Mouse (Mus musculus) G1E (cell line): ENCODE results near the gene Agap1. TPM values are rescaled to one million over a fixed set of nuclear protein-coding genes. Genes with fewer than 3 reads are reported as not detected.

ENCODE experiments used
- ATAC-seq: 2 replicates; pipeline ENCODE4 v1.8.0; 2016; ENCODE audit warnings: mild to moderate bottlenecking; ENCODE audit not compliant: insufficient number of reproducible peaks, poor library complexity, low FRiP score, severe bottlenecking; ENCODE audit errors: extremely low read depth
- DNase-seq: peaks from one replicate; pipeline ENCODE4 v3.0.0; 2012; ENCODE audit warnings: low spot score
- H3K27me3 ChIP-seq: 2 replicates; pipeline ENCODE4 v1.6.1; 2012; ENCODE audit warnings: mild to moderate bottlenecking, low read length, inconsistent platforms; ENCODE audit not compliant: insufficient read depth
- H3K36me3 ChIP-seq: replicated peaks from 2 replicates; pipeline ENCODE3; 2012; ENCODE audit warnings: mild to moderate bottlenecking, inconsistent platforms
- H3K4me1 ChIP-seq: 2 replicates; pipeline ENCODE4 v1.6.1; 2012; ENCODE audit warnings: low read depth, low read length, inconsistent platforms, mixed read lengths; ENCODE audit not compliant: insufficient read depth
- H3K4me3 ChIP-seq: 2 replicates; pipeline ENCODE4 v1.5.1; 2012; ENCODE audit warnings: low read depth, mild to moderate bottlenecking, inconsistent platforms, low read length, moderate library complexity, mixed read lengths
- H3K9me3 ChIP-seq: replicated peaks from 2 replicates; pipeline ENCODE4 v1.6.1; 2012; ENCODE audit warnings: inconsistent platforms
- CTCF ChIP-seq: IDR thresholded peaks from 2 replicates; pipeline ENCODE4 v1.5.1; 2012; ENCODE audit warnings: low read depth, low read length, inconsistent platforms, mixed read lengths
- GATA1 ChIP-seq: IDR thresholded peaks from 2 replicates; pipeline ENCODE4 v1.6.1; 2012; ENCODE audit warnings: borderline replicate concordance, low read length, inconsistent platforms, mixed read lengths
- GATA2 ChIP-seq: IDR thresholded peaks from 2 replicates; pipeline ENCODE4 v1.6.1; 2012; ENCODE audit warnings: low read depth, low read length, inconsistent platforms, borderline replicate concordance
- POLR2AphosphoS5 ChIP-seq: IDR thresholded peaks from 2 replicates; pipeline ENCODE4 v1.6.1; 2012; ENCODE audit warnings: low read depth, low read length, inconsistent platforms; ENCODE audit not compliant: insufficient replicate concordance
- TAL1 ChIP-seq: conservative IDR thresholded peaks from 2 replicates; pipeline ENCODE4 v1.6.1; 2012; ENCODE audit warnings: low read depth, low read length, inconsistent platforms, mixed read lengths
- polyA plus RNA-seq: library from polyadenylated mRNA; stranded (reverse); fragments of >175 nt; gene quantifications from 2 replicates; pipeline ENCODE4 v1.2.3, GENCODE M21; 2012
- total RNA-seq, 2 experiments: library from RNA; stranded (forward) in 1 of 2; stranded (reverse) in 1 of 2; fragments of 200-1000 nt in 1 of 2; fragments of >200 nt in 1 of 2; fragmentation: Nextera tagmentation in 1 of 2; gene quantifications; 2 replicates each; pipeline ENCODE4 v1.2.3; 2014 to 2017

The Agap1 gene
- total and polyA plus RNA-seq, 3 experiments = 0.01 to 0.45 (median 0.16) TPM

- no peak for TF ChIP-seq GATA1
- TF ChIP-seq CTCF = no peak
- no peak for TF ChIP-seq GATA2
- TF ChIP-seq TAL1 = no peak
- TF ChIP-seq POLR2AphosphoS5 = no peak
- Histone ChIP-seq H3K4me1 (no peaks in the 10 kb centered on the region), H3K4me3 (no peak overlapping the region), H3K27me3 (no peaks in the 10 kb centered on the region), H3K36me3 (no peaks in the 10 kb centered on the region), H3K9me3 (peaks cover 87% of the 10 kb centered on the region)
- DNase-seq (no peak), ATAC-seq (no peak)
These were observed 33.2 kb upstream of the Agap1 start for GRCm38 (mm10) chr1:89421401-89421800.

DNA sequence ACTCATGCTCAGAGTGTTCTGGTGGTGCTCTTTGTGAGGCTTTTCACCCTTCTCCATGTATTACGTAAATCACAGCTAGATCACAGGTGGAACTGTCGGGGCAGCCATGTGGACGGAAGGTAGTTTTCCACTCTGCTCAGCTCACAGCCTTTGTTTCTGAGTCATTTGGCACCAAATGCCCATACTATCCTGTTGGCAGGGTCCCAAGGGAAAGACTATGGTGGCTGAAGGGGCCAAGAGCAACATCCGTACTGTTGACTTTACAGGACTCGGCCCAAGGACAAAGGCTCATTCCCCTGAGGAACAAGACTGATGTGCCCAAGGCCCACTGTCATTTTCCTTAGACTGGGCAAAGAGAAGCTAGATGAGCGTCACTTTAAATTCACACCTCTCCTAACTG is 30.0 kb upstream of the Agap1 start:
- Histone ChIP-seq H3K27me3 (no peaks in the 10 kb centered on the region), H3K9me3 (peaks cover 88% of the 10 kb centered on the region), H3K36me3 (no peaks in the 10 kb centered on the region), H3K4me3 (no peak overlapping the region), H3K4me1 (no peaks in the 10 kb centered on the region)
- no peak for ATAC-seq
- DNase-seq = no peak
- TF ChIP-seq TAL1 = no peak
- no peak for TF ChIP-seq GATA1
- TF ChIP-seq CTCF = no peak
- no peak for TF ChIP-seq POLR2AphosphoS5

- ATAC-seq = no peak
These were observed 28.5 kb upstream of the Agap1 start for GRCm38 (mm10) chr1:89426137-89426536.

DNA sequence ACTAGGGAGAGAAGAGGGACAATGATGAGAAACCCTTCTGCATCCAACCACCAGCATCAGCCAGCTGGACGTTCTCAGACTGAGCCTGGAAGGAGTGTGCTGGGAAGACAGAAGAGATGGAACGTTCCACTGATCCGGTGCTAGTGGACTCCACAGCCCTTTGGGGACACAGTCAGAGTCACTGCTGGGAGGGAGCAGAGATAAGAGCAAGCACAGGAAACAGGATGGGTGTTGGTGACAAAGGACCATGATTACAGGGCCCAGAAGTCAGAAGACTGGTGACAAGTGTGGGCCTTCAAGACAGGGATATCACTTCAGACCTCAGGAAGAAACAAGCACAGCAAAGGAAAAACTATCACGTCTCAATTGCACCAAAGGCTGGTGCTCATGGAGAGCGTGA is 25.9 kb upstream of the Agap1 start:
- no peaks in the 10 kb centered on the region for H3K27me3 ChIP-seq
- DNase-seq = no peak
- no peaks in the 10 kb centered on the region for H3K4me1 ChIP-seq
- H3K36me3 ChIP-seq = no peaks in the 10 kb centered on the region
- no peak for ATAC-seq
- H3K9me3 ChIP-seq = peaks cover 83% of the 10 kb centered on the region
- H3K4me3 ChIP-seq = no peak overlapping the region
- TF ChIP-seq GATA1 (no peak), TAL1 (no peak), GATA2 (no peak), CTCF (no peak), POLR2AphosphoS5 (no peak)

More at GRCm38 (mm10) chr1:89426137-89426536, 28.5 kb upstream of the Agap1 start:
- no peak overlapping the region for H3K4me3 ChIP-seq
- H3K9me3 ChIP-seq = peaks cover 87% of the 10 kb centered on the region
- no peak for DNase-seq
- H3K4me1 ChIP-seq = no peaks in the 10 kb centered on the region
- no peaks in the 10 kb centered on the region for H3K27me3 ChIP-seq
- TF ChIP-seq CTCF (no peak), GATA2 (no peak), POLR2AphosphoS5 (no peak), GATA1 (no peak), TAL1 (no peak)
- H3K36me3 ChIP-seq = no peaks in the 10 kb centered on the region

GRCm38 (mm10) chr1:89429946-89430640 is 24.5 kb upstream of the Agap1 start:
- Histone ChIP-seq H3K9me3 (peaks cover 78% of the 10 kb centered on the region), H3K4me3 (no peak overlapping the region)

DNA sequence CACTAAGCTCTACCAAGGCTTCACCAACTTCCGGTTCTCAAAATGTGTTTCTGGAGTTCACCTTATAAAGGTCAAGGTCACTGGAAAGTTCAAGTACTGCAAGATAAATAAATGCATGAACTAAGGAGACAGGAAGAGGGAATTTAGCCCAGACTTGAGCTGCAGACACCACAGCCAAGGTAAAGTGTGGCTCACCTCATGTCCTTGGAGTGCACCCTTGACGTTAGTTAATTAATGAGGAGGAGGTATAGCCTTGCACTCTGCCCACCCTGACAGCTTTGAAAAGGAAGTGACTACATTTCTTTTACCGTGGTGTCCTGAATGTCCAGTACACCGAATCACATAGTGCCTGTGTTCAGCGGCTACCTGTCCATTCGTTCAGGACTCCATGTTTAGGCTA is 15.3 kb upstream of the Agap1 start:
- TF ChIP-seq CTCF (no peak), GATA2 (no peak), POLR2AphosphoS5 (no peak), GATA1 (no peak), TAL1 (no peak)
- DNase-seq (no peak), ATAC-seq (no peak)
- Histone ChIP-seq H3K4me3 (no peak overlapping the region), H3K27me3 (no peaks in the 10 kb centered on the region), H3K9me3 (peaks cover 69% of the 10 kb centered on the region), H3K36me3 (no peaks in the 10 kb centered on the region), H3K4me1 (no peaks in the 10 kb centered on the region)

More at GRCm38 (mm10) chr1:89429946-89430640, 24.5 kb upstream of the Agap1 start:
- Histone ChIP-seq H3K27me3 (no peaks in the 10 kb centered on the region), H3K4me1 (no peaks in the 10 kb centered on the region), H3K36me3 (no peaks in the 10 kb centered on the region)
- DNase-seq (no peak), ATAC-seq (no peak)
- no peak for TF ChIP-seq TAL1
- TF ChIP-seq POLR2AphosphoS5 = no peak
- TF ChIP-seq GATA1 = no peak
- no peak for TF ChIP-seq CTCF
- TF ChIP-seq GATA2 = no peak

DNA sequence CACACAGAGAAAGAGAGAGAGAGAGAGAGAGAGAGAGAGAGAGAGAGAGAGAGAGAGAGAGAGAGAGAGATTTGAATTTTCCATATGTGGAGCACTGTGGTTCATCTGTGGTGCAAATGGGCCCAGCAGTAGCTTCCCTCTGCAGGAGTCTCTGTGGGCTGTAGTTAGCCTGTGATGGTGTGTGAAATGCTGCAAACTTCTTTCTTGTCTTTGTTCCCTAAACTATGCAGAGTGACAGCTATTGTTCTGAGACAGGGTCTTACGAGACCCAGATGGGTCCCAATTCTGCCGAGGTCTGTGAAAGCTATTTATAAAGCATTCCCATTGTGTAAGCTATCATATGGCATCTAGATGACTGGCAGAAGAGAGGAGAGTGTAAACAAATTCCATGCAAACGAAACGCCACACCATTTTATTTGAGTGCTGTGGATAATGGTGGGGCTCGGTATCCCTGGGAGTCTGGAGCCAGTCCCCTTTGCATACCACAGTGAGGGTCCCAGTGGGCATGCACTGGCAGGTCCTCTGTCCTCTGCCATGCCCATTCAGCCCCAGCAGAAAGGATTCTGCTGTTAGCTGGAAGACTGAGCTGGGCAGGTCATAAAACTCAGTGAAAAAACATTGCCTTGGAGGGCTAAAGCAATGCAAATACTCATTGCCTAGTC is 13.2 kb upstream of the Agap1 start:
- Histone ChIP-seq H3K36me3 (no peaks in the 10 kb centered on the region), H3K4me3 (no peak overlapping the region), H3K9me3 (peaks cover 74% of the 10 kb centered on the region), H3K4me1 (no peaks in the 10 kb centered on the region), H3K27me3 (no peaks in the 10 kb centered on the region)
- DNase-seq (no peak), ATAC-seq (no peak)
- TF ChIP-seq CTCF = no peak
- TF ChIP-seq POLR2AphosphoS5 = no peak
- TF ChIP-seq TAL1 = no peak
- TF ChIP-seq GATA1 = no peak
- no peak for TF ChIP-seq GATA2
